Mouse (Mus musculus) hindbrain, embryonic 13.5 days (tissue): ENCODE measurements around the gene Plcg2. TPM values are rescaled to one million over a fixed set of nuclear protein-coding genes. Genes with fewer than 3 reads are reported as not detected.
A peak's percentile ranks its signal among the peaks of the same experiment; 100 is the strongest.

Experiments used
- ATAC-seq: fragments of 200-750 bp; cut with Nextera tagmentation; 2 replicates; pipeline ENCODE4 v1.8.0; 2017; ENCODE audit warnings: moderate TSS enrichment; ENCODE audit not compliant: low FRiP score
- H3K27ac ChIP-seq: fragments of 300-500 bp; sonication (generic); 2 replicates; pipeline ENCODE4 v1.5.1; 2015; ENCODE audit warnings: inconsistent platforms, mild to moderate bottlenecking, moderate library complexity
- H3K27me3 ChIP-seq: fragments of 300-500 bp; sonication (generic); 2 replicates; pipeline ENCODE4 v1.6.1; 2015; ENCODE audit warnings: mild to moderate bottlenecking, inconsistent platforms
- H3K36me3 ChIP-seq: fragments of 300-500 bp; sonication (generic); 2 replicates; pipeline ENCODE4 v1.6.1; 2015; ENCODE audit warnings: mild to moderate bottlenecking, inconsistent platforms
- H3K4me1 ChIP-seq: fragments of 300-500 bp; sonication (generic); replicated peaks from 2 replicates; pipeline ENCODE4 v1.6.1; 2015; ENCODE audit warnings: inconsistent platforms
- H3K4me2 ChIP-seq: fragments of 300-500 bp; sonication (generic); 2 replicates; pipeline ENCODE4 v1.6.1; 2015; ENCODE audit warnings: inconsistent platforms, mild to moderate bottlenecking, moderate library complexity
- H3K4me3 ChIP-seq: fragments of 300-500 bp; sonication (generic); 2 replicates; pipeline ENCODE4 v1.5.1; 2015; ENCODE audit warnings: mild to moderate bottlenecking, inconsistent platforms
- H3K9ac ChIP-seq: fragments of 300-500 bp; sonication (generic); 2 replicates; pipeline ENCODE4 v1.6.1; 2015; ENCODE audit warnings: mild to moderate bottlenecking, inconsistent platforms
- H3K9me3 ChIP-seq: fragments of 300-500 bp; sonication (generic); 2 replicates; pipeline ENCODE4 v1.6.1; 2016; ENCODE audit warnings: inconsistent platforms
- WGBS: fragments of 180-500 bp; shearing (Covaris S2); methylation state at CpG from one replicate; pipeline ENCODE4 v1.1.7; 2015; 5-methylcytosine and 5-hydroxymethylcytosine counted together
- polyA plus RNA-seq: library from polyadenylated mRNA; unstranded; fragments of >200 nt; fragmentation: Nextera tagmentation; extraction: Ambion mirVana; gene quantifications from 2 replicates; pipeline ENCODE4 v1.2.1, GENCODE M21; 2015

The Plcg2 gene
- polyA plus RNA-seq, 1 experiment from 2014 or later = 1.3 TPM

DNA sequence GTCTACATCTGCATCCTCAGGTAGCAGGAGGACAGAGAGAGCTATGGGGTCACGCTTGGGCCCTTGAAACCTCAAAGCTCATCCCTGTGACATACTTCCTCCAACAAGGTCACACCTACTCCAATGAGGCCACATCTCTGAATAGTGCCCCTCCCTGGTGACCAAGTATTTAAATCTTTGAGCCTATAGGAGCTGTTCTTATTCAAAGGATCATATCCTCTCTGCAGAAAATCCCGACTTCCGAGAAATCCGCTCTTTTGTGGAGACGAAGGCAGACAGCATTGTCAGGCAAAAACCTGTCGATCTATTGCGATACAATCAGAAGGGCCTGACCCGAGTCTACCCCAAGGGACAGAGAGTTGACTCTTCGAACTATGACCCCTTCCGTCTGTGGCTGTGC is 112.4 kb downstream of the Plcg2 start:
- no peak overlapping the region for H3K4me3 ChIP-seq
- H3K27ac ChIP-seq = no peak overlapping the region
- no peak overlapping the region for H3K4me2 ChIP-seq
- 93% methylated on average over 10 of the region's 10 CpGs for WGBS
- no peaks in the 10 kb centered on the region for H3K4me1 ChIP-seq
- ATAC-seq = no peak
- no peak overlapping the region for H3K9ac ChIP-seq
- no peaks in the 10 kb centered on the region for H3K36me3 ChIP-seq
- H3K27me3 ChIP-seq = no peaks in the 10 kb centered on the region
- H3K9me3 ChIP-seq = peaks cover under 1% of the 10 kb centered on the region; the same call in 1 of the 2 replicates

DNA sequence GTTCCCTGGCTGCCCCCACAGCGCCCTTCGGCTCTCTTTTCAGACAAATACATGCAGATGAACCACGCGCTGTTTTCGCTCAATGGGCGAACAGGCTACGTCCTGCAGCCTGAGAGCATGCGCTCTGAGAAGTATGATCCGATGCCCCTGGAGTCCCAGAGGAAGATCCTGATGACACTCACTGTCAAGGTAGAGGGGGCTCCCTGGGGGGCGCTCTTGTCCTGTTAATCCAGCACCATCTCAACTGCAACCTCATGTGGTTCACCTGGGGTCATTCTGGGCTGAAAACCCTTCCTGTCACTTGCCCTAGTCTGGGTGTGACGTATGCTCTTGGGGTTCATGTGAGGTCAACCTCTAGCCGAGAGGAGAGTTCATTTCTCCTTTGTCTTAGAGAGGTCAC is 114.8 kb downstream of the Plcg2 start:
- Histone ChIP-seq H3K4me3 (no peak overlapping the region), H3K9me3 (peaks cover 9% of the 10 kb centered on the region; the same call in 1 of the 2 replicates), H3K4me1 (0 out of 2 replicates have a peak, but pooled peaks cover 5% of the 10 kb centered on the region), H3K27me3 (no peaks in the 10 kb centered on the region), H3K36me3 (no peaks in the 10 kb centered on the region), H3K27ac (no peak overlapping the region), H3K4me2 (no peak overlapping the region), H3K9ac (no peak overlapping the region)
- 78% methylated on average over 12 of the region's 12 CpGs for WGBS
- no peak for ATAC-seq

DNA sequence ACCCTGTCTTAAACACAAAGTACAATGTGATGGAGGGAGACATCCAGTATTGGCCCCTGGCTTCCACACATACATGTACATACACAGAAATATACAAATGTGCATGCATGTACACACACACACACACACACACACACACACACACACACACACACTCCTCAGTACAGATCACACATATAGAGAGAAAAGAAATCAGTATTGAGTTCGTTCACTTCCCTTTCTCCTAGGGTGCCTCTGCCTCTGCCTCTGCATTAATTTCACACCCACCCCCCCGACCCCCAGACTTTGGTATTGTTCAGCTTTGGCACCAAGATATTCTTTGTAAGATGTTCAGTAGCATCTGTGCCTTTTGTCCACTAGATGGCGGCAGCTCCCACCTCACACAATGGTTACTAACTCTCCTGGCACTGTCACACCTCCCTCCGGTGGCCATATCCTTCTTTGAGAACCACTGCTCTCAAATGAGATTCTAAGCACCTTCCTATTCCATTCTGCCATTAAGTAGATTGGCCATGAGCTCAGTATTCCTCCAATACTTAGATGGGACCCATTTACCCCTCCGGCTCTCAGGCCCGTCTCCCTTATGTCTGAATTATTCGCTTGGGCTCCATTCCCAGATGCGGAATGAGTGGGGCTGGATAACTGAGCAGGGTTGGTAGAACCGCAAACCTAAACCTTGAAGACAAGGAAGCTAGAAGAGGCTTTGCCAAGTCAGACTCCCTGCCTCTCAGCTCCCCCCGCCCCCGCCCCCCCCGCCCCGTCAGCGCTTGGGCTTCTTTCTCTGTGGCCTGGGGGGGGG is 128.1 kb downstream of the Plcg2 start:
- no peak overlapping the region for H3K4me3 ChIP-seq

GRCm38 (mm10) chr8:117627096-117627495 is 129.0 kb downstream of the Plcg2 start:
- no peak for ATAC-seq
- WGBS = 66% methylated on average over 9 of the region's 9 CpGs
- H3K36me3 ChIP-seq = no peaks in the 10 kb centered on the region

More for the DNA sequence above, 128.1 kb downstream of the Plcg2 start:
- no peaks in the 10 kb centered on the region for H3K27me3 ChIP-seq
- no peaks in the 10 kb centered on the region for H3K4me1 ChIP-seq
- 72% methylated on average over 14 of the region's 14 CpGs for WGBS
- H3K4me2 ChIP-seq = no peak overlapping the region
- peaks cover 3% of the 10 kb centered on the region; the same call in 1 of the 2 replicates for H3K9me3 ChIP-seq
- no peak for ATAC-seq
- no peaks in the 10 kb centered on the region for H3K36me3 ChIP-seq
- H3K27ac ChIP-seq = no peak overlapping the region
- no peak overlapping the region for H3K9ac ChIP-seq

DNA sequence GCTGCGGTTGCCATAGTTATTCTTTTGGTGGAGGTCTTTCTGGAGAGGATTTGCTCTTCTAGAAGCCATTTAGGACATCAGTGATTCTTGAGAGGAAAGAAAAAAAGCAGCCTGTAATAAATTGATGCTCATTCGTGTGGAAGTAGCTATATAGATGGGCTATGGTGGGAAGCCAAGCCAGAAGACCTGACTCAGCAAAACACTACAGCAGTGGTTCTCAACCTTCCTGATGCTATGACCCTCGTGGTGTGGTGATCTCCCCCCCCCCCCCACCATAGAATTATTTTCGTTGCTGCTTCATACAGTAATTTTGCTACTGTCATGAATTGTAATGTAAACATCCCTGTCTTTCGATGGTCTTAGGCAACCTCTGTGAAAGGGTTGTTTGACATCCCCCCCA is 134.4 kb downstream of the Plcg2 start:
- no peaks in the 10 kb centered on the region; the same call in 1 of the 2 replicates for H3K9me3 ChIP-seq
- H3K36me3 ChIP-seq = no peaks in the 10 kb centered on the region
- no peak for ATAC-seq
- H3K27ac ChIP-seq = no peak overlapping the region
- no peak overlapping the region for H3K4me3 ChIP-seq
- WGBS = 83% methylated on average over 5 of the region's 5 CpGs
- no peaks in the 10 kb centered on the region for H3K27me3 ChIP-seq
- no peak overlapping the region for H3K4me2 ChIP-seq
- H3K9ac ChIP-seq = no peak overlapping the region
- no peaks in the 10 kb centered on the region for H3K4me1 ChIP-seq

More at GRCm38 (mm10) chr8:117627096-117627495, 129.0 kb downstream of the Plcg2 start:
- Histone ChIP-seq H3K4me3 (no peak overlapping the region), H3K27ac (no peak overlapping the region), H3K4me1 (no peaks in the 10 kb centered on the region), H3K4me2 (no peak overlapping the region), H3K9me3 (peaks cover 3% of the 10 kb centered on the region; the same call in 1 of the 2 replicates), H3K9ac (0 out of 2 replicates have a peak overlapping the region, but pooled peaks have one; percentile 44), H3K27me3 (no peaks in the 10 kb centered on the region)

- ATAC-seq = no peak
- 89% methylated on average over 7 of the region's 7 CpGs for WGBS
- H3K9ac ChIP-seq = no peak overlapping the region
- H3K9me3 ChIP-seq = no peaks in the 10 kb centered on the region; the same call in 1 of the 2 replicates
- H3K36me3 ChIP-seq = no peaks in the 10 kb centered on the region
- H3K27me3 ChIP-seq = no peaks in the 10 kb centered on the region
- H3K4me2 ChIP-seq = no peak overlapping the region
- no peak overlapping the region for H3K4me3 ChIP-seq
- no peaks in the 10 kb centered on the region for H3K4me1 ChIP-seq
- no peak overlapping the region for H3K27ac ChIP-seq
Observed at GRCm38 (mm10) chr8:117634406-117634805, 136.3 kb downstream of the Plcg2 start.

- no peak for ATAC-seq
- Histone ChIP-seq H3K4me3 (no peak overlapping the region), H3K27me3 (no peaks in the 10 kb centered on the region), H3K4me2 (no peak overlapping the region), H3K9ac (no peak overlapping the region), H3K4me1 (no peaks in the 10 kb centered on the region), H3K9me3 (no peaks in the 10 kb centered on the region; the same call in 1 of the 2 replicates), H3K27ac (no peak overlapping the region), H3K36me3 (no peaks in the 10 kb centered on the region)
- WGBS = 77% methylated on average over 3 of the region's 3 CpGs
Observed at GRCm38 (mm10) chr8:117637462-117637861, 139.4 kb downstream of the Plcg2 start.

GRCm38 (mm10) chr8:117639631-117640030 is 141.5 kb downstream of the Plcg2 start:
- H3K9me3 ChIP-seq = no peaks in the 10 kb centered on the region; the same call in 1 of the 2 replicates
- H3K4me1 ChIP-seq = no peaks in the 10 kb centered on the region
- H3K36me3 ChIP-seq = no peaks in the 10 kb centered on the region
- H3K4me2 ChIP-seq = no peak overlapping the region
- H3K9ac ChIP-seq = no peak overlapping the region
- 96% methylated on average over 9 of the region's 9 CpGs for WGBS
- H3K27ac ChIP-seq = no peak overlapping the region
- ATAC-seq = no peak
- no peaks in the 10 kb centered on the region for H3K27me3 ChIP-seq
- no peak overlapping the region for H3K4me3 ChIP-seq

DNA sequence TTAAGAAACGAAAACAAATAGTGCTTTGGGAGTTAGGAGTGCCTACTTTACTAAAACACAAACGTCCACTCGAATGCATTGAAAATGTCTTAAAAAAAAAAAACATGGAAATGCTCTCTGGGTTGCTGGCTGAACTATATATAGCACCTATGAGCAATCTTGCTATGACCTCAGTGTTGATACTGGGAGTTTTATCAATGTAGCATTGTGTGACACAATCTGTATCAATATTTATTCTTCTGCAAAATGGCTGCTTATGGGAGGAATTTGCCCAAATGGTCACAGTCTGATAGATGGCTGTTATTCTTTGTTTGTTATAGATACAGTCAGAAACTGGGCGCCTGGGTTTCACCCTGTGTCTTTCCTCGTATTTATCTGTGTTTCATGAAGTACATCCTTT is 147.4 kb downstream of the Plcg2 start:
- WGBS = 76% methylated on average over 5 of the region's 5 CpGs
- H3K27me3 ChIP-seq = no peaks in the 10 kb centered on the region; the same call in 1 of the 2 replicates
- no peak overlapping the region for H3K4me3 ChIP-seq
- no peak overlapping the region for H3K27ac ChIP-seq
- H3K4me1 ChIP-seq = no peaks in the 10 kb centered on the region
- H3K9me3 ChIP-seq = no peaks in the 10 kb centered on the region; the same call in 1 of the 2 replicates
- H3K9ac ChIP-seq = no peak overlapping the region
- H3K4me2 ChIP-seq = no peak overlapping the region
- H3K36me3 ChIP-seq = no peaks in the 10 kb centered on the region
- ATAC-seq = no peak

DNA sequence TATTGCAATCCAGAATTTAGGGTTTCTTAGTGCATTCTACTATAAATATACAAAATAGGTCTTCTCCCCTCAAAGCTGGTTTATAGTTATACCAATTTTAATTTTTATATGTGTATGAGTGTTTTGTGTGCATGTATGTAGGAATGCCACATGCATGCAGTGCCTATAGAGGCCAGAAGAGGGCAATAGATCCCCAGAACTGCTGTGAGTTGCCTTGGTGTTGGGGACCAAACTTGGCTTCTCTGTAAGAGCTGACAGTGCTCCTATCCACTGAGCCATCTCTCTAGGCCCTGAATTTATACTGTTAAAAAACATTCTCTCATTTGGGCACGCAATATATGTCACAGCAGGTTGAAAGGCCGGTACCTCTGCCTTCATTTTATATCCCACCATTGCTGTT is 147.9 kb downstream of the Plcg2 start:
- Histone ChIP-seq H3K27ac (no peak overlapping the region), H3K4me1 (no peaks in the 10 kb centered on the region), H3K9me3 (no peaks in the 10 kb centered on the region; the same call in 1 of the 2 replicates), H3K4me2 (no peak overlapping the region), H3K4me3 (no peak overlapping the region), H3K36me3 (no peaks in the 10 kb centered on the region), H3K9ac (no peak overlapping the region), H3K27me3 (no peaks in the 10 kb centered on the region; the same call in 1 of the 2 replicates)
- no peak for ATAC-seq
- 59% methylated on average over 2 of the region's 2 CpGs for WGBS

GRCm38 (mm10) chr8:117646440-117646839 is 148.3 kb downstream of the Plcg2 start:
- WGBS = 84% methylated on average over 5 of the region's 5 CpGs
- Histone ChIP-seq H3K9me3 (no peaks in the 10 kb centered on the region; the same call in 1 of the 2 replicates), H3K9ac (no peak overlapping the region), H3K4me2 (no peak overlapping the region), H3K27ac (no peak overlapping the region), H3K36me3 (no peaks in the 10 kb centered on the region), H3K4me1 (no peaks in the 10 kb centered on the region), H3K4me3 (no peak overlapping the region), H3K27me3 (no peaks in the 10 kb centered on the region; the same call in 1 of the 2 replicates)
- ATAC-seq = no peak

- no peak overlapping the region for H3K4me3 ChIP-seq
- H3K27ac ChIP-seq = no peak overlapping the region
- no peak overlapping the region for H3K4me2 ChIP-seq
- no peaks in the 10 kb centered on the region for H3K4me1 ChIP-seq
- WGBS = 97% methylated on average over 1 of the region's 1 CpGs
- H3K36me3 ChIP-seq = no peaks in the 10 kb centered on the region
- ATAC-seq = no peak
- H3K9me3 ChIP-seq = no peaks in the 10 kb centered on the region; the same call in 1 of the 2 replicates
- H3K27me3 ChIP-seq = no peaks in the 10 kb centered on the region
- H3K9ac ChIP-seq = no peak overlapping the region
Observed at GRCm38 (mm10) chr8:117652318-117652717, 154.2 kb downstream of the Plcg2 start.

GRCm38 (mm10) chr8:117658990-117659389 is 160.9 kb downstream of the Plcg2 start:
- Histone ChIP-seq H3K27ac (no peak overlapping the region), H3K9ac (no peak overlapping the region), H3K4me3 (no peak overlapping the region), H3K4me2 (no peak overlapping the region), H3K9me3 (no peaks in the 10 kb centered on the region), H3K27me3 (no peaks in the 10 kb centered on the region), H3K4me1 (peaks cover 14% of the 10 kb centered on the region), H3K36me3 (no peaks in the 10 kb centered on the region)
- WGBS = 78% methylated on average over 7 of the region's 7 CpGs
- ATAC-seq = no peak
